Mouse (Mus musculus): ENCODE results near the gene Prg4. TPM values are rescaled to one million over a fixed set of nuclear protein-coding genes. Genes with fewer than 3 reads are reported as not detected.

Gene Prg4
- polyA plus RNA-seq, 1 experiment from 2014 or later, result 1.1 TPM

DNA sequence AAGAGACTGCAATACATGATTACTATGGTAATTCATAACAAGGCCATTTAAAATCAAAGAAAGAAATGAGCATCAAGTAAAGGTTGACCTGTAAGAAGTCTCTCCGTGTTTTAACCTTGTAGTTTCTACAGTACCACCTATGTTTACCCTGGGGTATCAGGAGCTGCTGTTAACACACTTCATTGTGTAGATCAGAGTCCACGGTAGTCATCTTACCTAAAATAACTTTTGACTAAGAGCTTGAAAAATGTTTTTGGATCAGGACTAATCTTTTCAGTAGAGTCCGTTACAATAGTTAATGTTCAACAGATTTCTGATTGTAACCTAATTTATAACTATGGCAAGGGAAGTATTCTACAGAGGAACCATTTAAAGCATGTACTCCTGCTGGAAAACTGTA lies 61.4 kb downstream of the Prg4 start:
- ATAC-seq (ENCODE audit: insufficient number of reproducible peaks, insufficient read depth, low FRiP score, low TSS enrichment, low read depth), result no peak
- Histone ChIP-seq H3K4me1 (no peaks in the 10 kb centered on the region), H3K27me3 (no peaks in the 10 kb centered on the region), H3K27ac (no peak overlapping the region), H3K9ac (no peak overlapping the region), H3K4me2 (no peak overlapping the region), H3K36me3 (peaks cover 67% of the 10 kb centered on the region), H3K9me3 (no peaks in the 10 kb centered on the region), H3K4me3 (no peak overlapping the region)
- 88% methylated on average over 3 of the region's 3 CpGs for WGBS

DNA sequence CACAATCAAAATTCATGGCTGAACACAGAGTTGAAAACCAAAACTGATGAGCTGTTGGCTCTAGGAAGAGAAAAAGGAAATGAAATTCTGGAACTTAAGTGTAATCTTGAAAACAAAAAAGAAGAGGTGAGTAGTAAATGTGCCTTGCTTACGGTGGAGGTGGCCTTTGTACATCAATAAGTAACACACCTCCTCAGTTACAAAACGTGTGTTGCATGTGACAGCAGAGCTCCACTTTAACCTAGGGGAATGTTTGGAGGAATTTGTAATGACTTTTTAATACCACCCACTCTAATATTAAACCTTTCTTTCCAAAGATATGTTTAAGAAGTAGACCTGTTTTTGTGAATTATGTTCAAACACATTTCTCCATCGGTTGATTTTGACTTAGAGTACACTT lies 62.1 kb downstream of the Prg4 start:
- Histone ChIP-seq H3K9ac (no peak overlapping the region), H3K4me2 (no peak overlapping the region), H3K9me3 (no peaks in the 10 kb centered on the region), H3K4me3 (no peak overlapping the region), H3K27ac (no peak overlapping the region), H3K27me3 (no peaks in the 10 kb centered on the region), H3K4me1 (no peaks in the 10 kb centered on the region), H3K36me3 (peaks cover 66% of the 10 kb centered on the region)
- WGBS, result 90% methylated on average over 3 of the region's 3 CpGs
- no peak for ATAC-seq (ENCODE audit: insufficient number of reproducible peaks, insufficient read depth, low FRiP score, low TSS enrichment, low read depth)

Other genes starting within 250 kb of the Prg4 start
- not detected in 2 replicates for gene Pdc, start 146.7 kb downstream of the Prg4 start, polyA plus RNA-seq (2015; fragmentation: Nextera tagmentation; extraction: Ambion mirVana)
- gene Tpr, start 73.3 kb downstream of the Prg4 start, polyA plus RNA-seq (2015; fragmentation: Nextera tagmentation; extraction: Ambion mirVana), result 202 and 207 TPM in 2 replicates
- gene Odr4, start 73.1 kb downstream of the Prg4 start, polyA plus RNA-seq (2015; fragmentation: Nextera tagmentation; extraction: Ambion mirVana), result 41.4 and 45.5 TPM in 2 replicates

Data from embryonic facial prominence, embryonic 13.5 days (tissue).